Mouse (Mus musculus) intestine, embryonic 14.5 days (tissue): Measurements from ENCODE around the gene Olfr769. TPM values are rescaled to one million over a fixed set of nuclear protein-coding genes. Genes with fewer than 3 reads are reported as not detected.
"Not testable (repeated sequence)": the region's sequence is repeated elsewhere in the genome, so short reads cannot be mapped to it uniquely, and the experiment has no call there.

Source experiments
- ATAC-seq: fragments of 200-750 bp; cut with Nextera tagmentation; replicated peaks from 2 replicates; pipeline ENCODE4 v1.8.0; 2017; ENCODE audit warnings: low read depth, moderate number of reproducible peaks, moderate TSS enrichment, moderate library complexity; ENCODE audit not compliant: low FRiP score, low TSS enrichment
- DNase-seq: peaks from one replicate; pipeline ENCODE4 v3.0.0-alpha.2; 2018; ENCODE audit warnings: low spot score
- H3K27ac ChIP-seq: fragments of 300-500 bp; sonication (generic); 2 replicates; pipeline ENCODE4 v1.5.1; 2014; ENCODE audit warnings: low read depth, mild to moderate bottlenecking, control low read depth
- H3K27me3 ChIP-seq: fragments of 300-500 bp; sonication (generic); replicated peaks from 2 replicates; pipeline ENCODE4 v1.6.1; 2014; ENCODE audit warnings: low read length, control low read depth; ENCODE audit not compliant: control insufficient read depth, insufficient read depth
- H3K36me3 ChIP-seq: fragments of 300-500 bp; sonication (generic); 2 replicates; pipeline ENCODE4 v1.6.1; 2014; ENCODE audit warnings: low read length, control low read depth; ENCODE audit not compliant: control insufficient read depth, insufficient read depth
- H3K4me1 ChIP-seq: fragments of 300-500 bp; sonication (generic); replicated peaks from 2 replicates; pipeline ENCODE4 v1.6.1; 2014; ENCODE audit warnings: low read length, control low read depth, mixed read lengths; ENCODE audit not compliant: control insufficient read depth, insufficient read depth
- H3K4me2 ChIP-seq: fragments of 300-500 bp; sonication (generic); 2 replicates; pipeline ENCODE4 v1.6.1; 2014; ENCODE audit warnings: low read length
- H3K4me3 ChIP-seq: fragments of 300-500 bp; sonication (generic); 2 replicates; pipeline ENCODE4 v1.5.1; 2014; ENCODE audit warnings: low read depth, low read length, control low read depth, mixed read lengths
- H3K9ac ChIP-seq: fragments of 300-500 bp; sonication (generic); 2 replicates; pipeline ENCODE4 v1.6.1; 2014; ENCODE audit warnings: mild to moderate bottlenecking, low read length
- H3K9me3 ChIP-seq: fragments of 300-500 bp; sonication (generic); 2 replicates; pipeline ENCODE4 v1.6.1; 2016; ENCODE audit warnings: low read length, control low read depth; ENCODE audit not compliant: control insufficient read depth
- WGBS: fragments of 180-500 bp; shearing (Covaris S2); extraction: QIAGEN DNeasy Blood & Tissue Kit; methylation state at CpG from one replicate; pipeline ENCODE4 v1.1.7; 2014; 5-methylcytosine and 5-hydroxymethylcytosine counted together
- polyA plus RNA-seq: library from polyadenylated mRNA; unstranded; fragments of >200 nt; fragmentation: Nextera tagmentation; extraction: Ambion mirVana; gene quantifications from 2 replicates; pipeline ENCODE4 v1.2.1, GENCODE M21; 2014

The Olfr769 gene
- polyA plus RNA-seq, result not detected in 2 replicates

- WGBS, result 79% methylated on average over 2 of the region's 2 CpGs
- H3K9me3 ChIP-seq, result no peaks in the 10 kb centered on the region
Observed at GRCm38 (mm10) chr10:129117761-129118160, at the start of gene Olfr769. Gene Olfr769 (minus strand): TSS chr10:129117861.

GRCm38 (mm10) chr10:129164651-129165050 lies 47.0 kb upstream of the Olfr769 start, which contains the start of gene Olfr771:
Gene Olfr771 (minus strand): TSS chr10:129164751.
- no peak within 1 kb of the TSS for H3K27ac ChIP-seq
- DNase-seq (no peak), ATAC-seq (no peak)
- WGBS, result 85% methylated on average over 1 of the region's 1 CpGs
- H3K9ac ChIP-seq, result no peak within 1 kb of the TSS
- no peaks in the 10 kb centered on the region for H3K36me3 ChIP-seq
- no peaks in the 10 kb centered on the region for H3K27me3 ChIP-seq
- H3K4me3 ChIP-seq, result no peak within 1 kb of the TSS
- H3K4me1 ChIP-seq, result no peaks in the 10 kb centered on the region
- H3K4me2 ChIP-seq, result no peak within 1 kb of the TSS
- no peaks in the 10 kb centered on the region for H3K9me3 ChIP-seq

More at GRCm38 (mm10) chr10:129117761-129118160, at the start of gene Olfr769:
- Histone ChIP-seq H3K4me1 (no peaks in the 10 kb centered on the region), H3K4me3 (no peak within 1 kb of the TSS), H3K27me3 (no peaks in the 10 kb centered on the region), H3K9ac (no peak within 1 kb of the TSS), H3K27ac (no peak within 1 kb of the TSS), H3K36me3 (no peaks in the 10 kb centered on the region), H3K4me2 (no peak within 1 kb of the TSS)
- ATAC-seq, result no peak
- DNase-seq, result no peak

GRCm38 (mm10) chr10:129138898-129139297 lies 21.2 kb upstream of the Olfr769 start, which contains the start of gene Olfr770:
Gene Olfr770 (minus strand): TSS chr10:129138998.
- no peak within 1 kb of the TSS for H3K4me2 ChIP-seq
- H3K4me3 ChIP-seq, result no peak within 1 kb of the TSS
- no peaks in the 10 kb centered on the region for H3K27me3 ChIP-seq
- ATAC-seq (no peak), DNase-seq (no peak)
- H3K9ac ChIP-seq, result no peak within 1 kb of the TSS
- no peaks in the 10 kb centered on the region for H3K9me3 ChIP-seq
- no peaks in the 10 kb centered on the region for H3K36me3 ChIP-seq
- H3K27ac ChIP-seq, result no peak within 1 kb of the TSS
- H3K4me1 ChIP-seq, result no peaks in the 10 kb centered on the region
- 82% methylated on average over 2 of the region's 2 CpGs for WGBS

- H3K27ac ChIP-seq, result no peak overlapping the region
- DNase-seq (no peak), ATAC-seq (no peak)
- no peak overlapping the region for H3K9ac ChIP-seq
- H3K4me2 ChIP-seq, result no peak overlapping the region
- H3K4me1 ChIP-seq, result no peaks in the 10 kb centered on the region
- WGBS, result 92% methylated on average over 3 of the region's 3 CpGs
- H3K9me3 ChIP-seq, result no peaks in the 10 kb centered on the region
- H3K4me3 ChIP-seq, result no peak overlapping the region
- no peaks in the 10 kb centered on the region for H3K27me3 ChIP-seq
- H3K36me3 ChIP-seq, result no peaks in the 10 kb centered on the region
Observed at GRCm38 (mm10) chr10:129115146-129115545, 2.5 kb downstream of the Olfr769 start.

- no peaks in the 10 kb centered on the region for H3K36me3 ChIP-seq
- WGBS, result 23% methylated on average over 3 of the region's 3 CpGs
- H3K9me3 ChIP-seq, result no peaks in the 10 kb centered on the region
- no peak for ATAC-seq
- no peaks in the 10 kb centered on the region for H3K27me3 ChIP-seq
- no peak overlapping the region for H3K4me3 ChIP-seq
- no peak overlapping the region for H3K4me2 ChIP-seq
- no peak overlapping the region for H3K9ac ChIP-seq
- no peaks in the 10 kb centered on the region for H3K4me1 ChIP-seq
- DNase-seq, result no peak
- H3K27ac ChIP-seq, result no peak overlapping the region
Observed at GRCm38 (mm10) chr10:129101231-129101630, 16.4 kb downstream of the Olfr769 start.

GRCm38 (mm10) chr10:129099275-129099674 lies 18.4 kb downstream of the Olfr769 start, which contains the start of gene Olfr768:
Gene Olfr768 (minus strand): TSS chr10:129099375.
- Histone ChIP-seq H3K9me3 (no peaks in the 10 kb centered on the region), H3K9ac (no peak within 1 kb of the TSS), H3K27me3 (no peaks in the 10 kb centered on the region), H3K4me1 (no peaks in the 10 kb centered on the region), H3K4me3 (no peak within 1 kb of the TSS), H3K4me2 (no peak within 1 kb of the TSS), H3K27ac (no peak within 1 kb of the TSS), H3K36me3 (no peaks in the 10 kb centered on the region)
- no peak for ATAC-seq
- no peak for DNase-seq
- 74% methylated on average over 1 of the region's 1 CpGs for WGBS

GRCm38 (mm10) chr10:129082810-129083209 lies 34.9 kb downstream of the Olfr769 start, which contains the start of gene Olfr767:
Gene Olfr767 (minus strand): TSS chr10:129082910.
- not testable (repeated sequence) for H3K9me3 ChIP-seq, H3K4me1 ChIP-seq, DNase-seq, H3K27ac ChIP-seq, H3K4me2 ChIP-seq, H3K9ac ChIP-seq, ATAC-seq, H3K36me3 ChIP-seq, H3K4me3 ChIP-seq, H3K27me3 ChIP-seq

GRCm38 (mm10) chr10:129068877-129069276 lies 48.8 kb downstream of the Olfr769 start, which contains the start of gene Olfr766-ps1:
Gene Olfr766-ps1 (minus strand): TSS chr10:129068977.
- no peak within 1 kb of the TSS for H3K9ac ChIP-seq
- H3K4me3 ChIP-seq, result no peak within 1 kb of the TSS
- no peaks in the 10 kb centered on the region for H3K4me1 ChIP-seq
- H3K36me3 ChIP-seq, result no peaks in the 10 kb centered on the region
- DNase-seq (no peak), ATAC-seq (no peak)
- H3K27ac ChIP-seq, result no peak within 1 kb of the TSS
- H3K27me3 ChIP-seq, result no peaks in the 10 kb centered on the region
- H3K9me3 ChIP-seq, result no peaks in the 10 kb centered on the region
- no peak within 1 kb of the TSS for H3K4me2 ChIP-seq
- 86% methylated on average over 2 of the region's 2 CpGs for WGBS
